Mouse (Mus musculus): ENCODE measurements around the gene Setd1b. TPM values are rescaled to one million over a fixed set of nuclear protein-coding genes. Genes with fewer than 3 reads are reported as not detected.
"Not testable (repeated sequence)": the region's sequence is repeated elsewhere in the genome, so short reads cannot be mapped to it uniquely, and the experiment has no call there.

Setd1b gene
- total RNA-seq, 2 experiments from 2014 or later = 3.9 to 43.9 TPM

- 0 out of 2 replicates have a peak, but pooled peaks have one; percentile 25 for ATAC-seq (replicated peaks; ENCODE audit: low FRiP score, low TSS enrichment, poor library complexity, severe bottlenecking)
These were observed 49.4 kb downstream of the Setd1b start for GRCm38 (mm10) chr5:123191427-123191826.

DNA sequence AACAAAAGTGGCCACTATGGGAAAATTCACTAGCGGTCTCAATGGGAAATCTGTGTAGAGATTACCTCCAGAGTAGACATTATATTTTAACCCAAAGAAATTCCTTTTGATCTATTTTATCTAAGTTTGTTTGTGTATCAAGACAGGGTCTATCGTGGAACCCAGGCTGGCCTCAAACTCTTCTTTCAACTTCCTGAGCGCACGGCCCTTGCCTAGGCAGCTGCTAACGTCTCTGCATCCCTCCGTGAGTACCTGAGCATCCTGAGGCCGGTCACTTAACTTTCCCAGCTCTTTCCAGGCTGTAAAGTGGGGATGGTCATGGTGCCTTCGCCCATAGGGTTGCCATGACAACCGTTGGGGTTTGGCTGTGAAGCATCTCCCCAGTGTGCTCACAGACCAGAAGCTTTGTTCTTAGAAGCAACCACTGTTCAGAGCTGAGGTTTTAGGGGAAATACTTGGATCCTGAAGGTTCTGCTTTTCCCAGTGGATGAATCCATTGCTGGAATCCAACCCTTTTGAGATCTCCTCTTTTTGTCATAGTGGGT, 50.7 kb downstream of the Setd1b start:
- ATAC-seq (replicated peaks; ENCODE audit: low FRiP score, low TSS enrichment, poor library complexity, severe bottlenecking) = no peak

- peak; percentile 88 for ATAC-seq (replicated peaks; ENCODE audit: low FRiP score, low TSS enrichment, poor library complexity, severe bottlenecking)
These were observed 51.4 kb downstream of the Setd1b start for GRCm38 (mm10) chr5:123193436-123193835.

- ATAC-seq (replicated peaks; ENCODE audit: low FRiP score, low TSS enrichment, poor library complexity, severe bottlenecking) = no peak
These were observed 52.9 kb downstream of the Setd1b start for GRCm38 (mm10) chr5:123194856-123195255.

GRCm38 (mm10) chr5:123195500-123196000, 53.6 kb downstream of the Setd1b start:
- no peak for ATAC-seq (replicated peaks; ENCODE audit: low FRiP score, low TSS enrichment, poor library complexity, severe bottlenecking)

GRCm38 (mm10) chr5:123196746-123197145, 54.8 kb downstream of the Setd1b start:
- no peak for ATAC-seq (replicated peaks; ENCODE audit: low FRiP score, low TSS enrichment, poor library complexity, severe bottlenecking)

DNA sequence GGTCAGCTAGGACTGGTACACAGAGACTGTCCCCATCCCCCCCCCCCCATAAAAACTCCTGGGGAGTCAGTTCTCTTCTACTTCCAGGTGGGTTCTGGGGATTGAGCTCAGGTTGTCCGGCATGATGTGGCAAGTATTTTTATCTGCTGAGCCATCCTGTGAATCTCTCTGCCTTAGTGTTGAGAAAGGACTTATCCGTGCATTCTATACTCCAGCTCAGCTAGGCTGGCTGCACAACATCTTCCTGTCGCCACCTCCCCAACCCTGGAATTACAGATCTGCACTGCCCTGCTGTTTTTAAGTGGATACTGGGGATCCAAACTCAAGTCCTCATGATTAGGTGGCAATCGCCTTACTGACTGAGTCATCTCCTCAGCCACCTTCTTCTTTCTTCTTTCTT, 56.5 kb downstream of the Setd1b start:
- no peak for ATAC-seq (replicated peaks; ENCODE audit: low FRiP score, low TSS enrichment, poor library complexity, severe bottlenecking)

GRCm38 (mm10) chr5:123200816-123201522, 59.0 kb downstream of the Setd1b start:
- peak; percentile 92 for ATAC-seq (replicated peaks; ENCODE audit: low FRiP score, low TSS enrichment, poor library complexity, severe bottlenecking)

DNA sequence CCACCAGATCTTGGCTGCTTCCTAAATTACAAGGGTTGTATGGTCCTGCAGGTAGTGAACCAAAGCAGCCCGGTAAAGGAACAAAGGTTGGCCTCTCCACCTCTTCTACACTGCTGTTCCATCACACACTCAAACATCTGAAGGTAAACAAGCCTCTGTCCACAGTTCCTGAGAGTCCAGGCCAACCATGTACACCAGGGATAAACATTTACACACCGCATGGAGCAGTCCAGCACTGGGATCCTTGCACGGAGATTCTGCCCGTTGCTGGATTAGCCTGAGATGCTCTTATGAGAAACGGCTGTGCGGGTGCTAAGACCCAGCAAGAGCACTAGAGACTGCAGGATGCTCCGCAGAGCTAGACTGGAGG, 59.5 kb downstream of the Setd1b start:
- peak; percentile 32; the same call in 1 of the 2 replicates for ATAC-seq (replicated peaks; ENCODE audit: low FRiP score, low TSS enrichment, poor library complexity, severe bottlenecking)

GRCm38 (mm10) chr5:123201987-123202386, 60.0 kb downstream of the Setd1b start:
- peak; percentile 43 for ATAC-seq (replicated peaks; ENCODE audit: low FRiP score, low TSS enrichment, poor library complexity, severe bottlenecking)

- not testable (repeated sequence) for ATAC-seq (replicated peaks; ENCODE audit: low FRiP score, low TSS enrichment, poor library complexity, severe bottlenecking)
These were observed 60.8 kb downstream of the Setd1b start for GRCm38 (mm10) chr5:123202771-123203170.

- ATAC-seq (replicated peaks; ENCODE audit: low FRiP score, low TSS enrichment, poor library complexity, severe bottlenecking) = not testable (repeated sequence)
These were observed 61.6 kb downstream of the Setd1b start for GRCm38 (mm10) chr5:123203591-123203990.

Other genes starting within 250 kb of the Setd1b start
- gene Kdm2b, start 152.4 kb upstream of the Setd1b start, total RNA-seq (2014; fragmentation: Nextera tagmentation) = 58.8 and 70.5 TPM in 2 replicates
- 62.3 and 64.0 TPM in 2 replicates for gene Kdm2b, start 152.4 kb upstream of the Setd1b start, total RNA-seq (2017)
- 6.0 and 7.7 TPM in 2 replicates for gene Orai1, start 127.1 kb upstream of the Setd1b start, total RNA-seq (2014; fragmentation: Nextera tagmentation)
- gene Orai1, start 127.1 kb upstream of the Setd1b start, total RNA-seq (2017) = 3.9 and 4.9 TPM in 2 replicates
- gene Morn3, start 95.2 kb upstream of the Setd1b start, total RNA-seq (2014; fragmentation: Nextera tagmentation) = not detected in 2 replicates
- gene Morn3, start 95.2 kb upstream of the Setd1b start, total RNA-seq (2017) = not detected in 2 replicates
- gene Tmem120b, start 73.8 kb upstream of the Setd1b start, total RNA-seq (2014; fragmentation: Nextera tagmentation) = 22.0 and 24.8 TPM in 2 replicates
- 4.0 and 12.6 TPM in 2 replicates for gene Tmem120b, start 73.8 kb upstream of the Setd1b start, total RNA-seq (2017)
- gene Rhof, start 9.5 kb upstream of the Setd1b start, total RNA-seq (2014; fragmentation: Nextera tagmentation) = 3.2 TPM in 1 of 2 replicates, not detected in the other
- 0.61 and 1.1 TPM in 2 replicates for gene Rhof, start 9.5 kb upstream of the Setd1b start, total RNA-seq (2017)
- 89.8 and 96.1 TPM in 2 replicates for gene Psmd9, start 27.2 kb downstream of the Setd1b start, total RNA-seq (2014; fragmentation: Nextera tagmentation)
- 36.0 and 41.0 TPM in 2 replicates for gene Psmd9, start 27.2 kb downstream of the Setd1b start, total RNA-seq (2017)
- gene Hpd, start 40.5 kb downstream of the Setd1b start, total RNA-seq (2014; fragmentation: Nextera tagmentation) = not detected in 2 replicates
- gene Hpd, start 40.5 kb downstream of the Setd1b start, total RNA-seq (2017) = not detected in 2 replicates
- not detected in 2 replicates for gene Wdr66, start 109.9 kb downstream of the Setd1b start, total RNA-seq (2014; fragmentation: Nextera tagmentation)
- 0.28 TPM in 1 of 2 replicates, not detected in the other for gene Wdr66, start 109.9 kb downstream of the Setd1b start, total RNA-seq (2017)
- gene Bcl7a, start 201.6 kb downstream of the Setd1b start, total RNA-seq (2014; fragmentation: Nextera tagmentation) = 34.6 and 46.7 TPM in 2 replicates
- gene Bcl7a, start 201.6 kb downstream of the Setd1b start, total RNA-seq (2017) = 18.7 and 26.4 TPM in 2 replicates

Data from megakaryocyte-erythroid progenitor cell, adult 5-6 weeks (primary cell).